Mouse (Mus musculus): Measurements from ENCODE around the gene Fig4. TPM values are rescaled to one million over a fixed set of nuclear protein-coding genes. Genes with fewer than 3 reads are reported as not detected.

The Fig4 gene
- polyA plus RNA-seq, 1 experiment from 2014 or later = 31.2 TPM

DNA sequence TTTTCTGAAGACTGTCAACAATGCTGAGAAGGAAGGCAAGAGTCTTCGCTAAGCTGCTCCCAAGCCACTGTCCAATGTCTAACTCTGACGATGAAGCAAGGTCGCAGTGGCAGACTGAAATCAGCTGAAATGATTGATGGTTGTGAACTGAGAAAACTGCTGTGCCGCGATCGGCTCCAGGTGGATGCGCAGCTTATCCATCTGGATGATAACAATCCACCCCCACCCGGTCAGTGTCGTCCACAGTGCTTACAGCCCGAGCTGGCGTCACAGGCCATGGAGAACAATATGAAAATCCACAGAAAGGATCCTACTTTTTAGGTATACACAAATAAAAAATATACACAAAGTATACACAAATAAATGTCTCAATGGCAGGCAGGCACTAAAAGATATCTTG lies 8.3 kb downstream of the Fig4 start:
- Histone ChIP-seq H3K4me3 (ENCODE audit: low read length) (no peak overlapping the region), H3K27ac (ENCODE audit: low read depth, low read length) (no peak overlapping the region), H3K4me2 (ENCODE audit: low read length) (peak overlapping the region; percentile 27), H3K9ac (ENCODE audit: low read depth, low read length) (no peak overlapping the region), H3K36me3 (ENCODE audit: control insufficient read depth, insufficient read depth, low read length) (no peaks in the 10 kb centered on the region), H3K27me3 (replicated peaks; ENCODE audit: control insufficient read depth, insufficient read depth, low read length) (no peaks in the 10 kb centered on the region), H3K9me3 (ENCODE audit: control insufficient read depth, low read length) (no peaks in the 10 kb centered on the region), H3K4me1 (ENCODE audit: control insufficient read depth, insufficient read depth, low read depth, low read length) (peaks cover 9% of the 10 kb centered on the region; the same call in 1 of the 2 replicates)
- 45% methylated on average over 11 of the region's 11 CpGs for WGBS
- peak; percentile 82 for ATAC-seq

DNA sequence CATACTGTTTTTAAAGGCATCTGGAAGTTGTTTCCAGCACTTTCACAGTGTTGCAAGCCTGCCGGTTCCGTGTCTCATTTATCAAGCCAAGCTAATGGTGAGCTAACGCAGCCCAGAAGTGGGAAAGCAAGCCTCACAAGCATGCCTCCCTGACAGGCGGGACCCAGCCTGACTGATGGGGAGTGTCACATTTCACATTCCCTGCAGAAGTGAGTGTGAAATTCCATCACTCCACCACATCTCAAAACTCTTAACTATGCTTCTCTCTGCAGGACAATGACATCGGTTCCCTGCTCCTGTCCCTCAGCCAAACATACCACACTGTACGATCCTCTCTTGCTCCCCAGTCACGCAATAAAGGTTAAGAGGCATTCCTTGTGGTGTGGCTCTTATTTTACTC lies 10.0 kb downstream of the Fig4 start:
- no peak overlapping the region for H3K4me3 ChIP-seq (ENCODE audit: low read length)
- H3K9me3 ChIP-seq (ENCODE audit: control insufficient read depth, low read length) = no peaks in the 10 kb centered on the region
- H3K4me2 ChIP-seq (ENCODE audit: low read length) = no peak overlapping the region
- H3K27me3 ChIP-seq (replicated peaks; ENCODE audit: control insufficient read depth, insufficient read depth, low read length) = no peaks in the 10 kb centered on the region
- H3K4me1 ChIP-seq (ENCODE audit: control insufficient read depth, insufficient read depth, low read depth, low read length) = peaks cover 12% of the 10 kb centered on the region
- WGBS = 23% methylated on average over 7 of the region's 7 CpGs
- H3K27ac ChIP-seq (ENCODE audit: low read depth, low read length) = no peak overlapping the region
- H3K36me3 ChIP-seq (ENCODE audit: control insufficient read depth, insufficient read depth, low read length) = no peaks in the 10 kb centered on the region
- no peak for ATAC-seq
- no peak overlapping the region for H3K9ac ChIP-seq (ENCODE audit: low read depth, low read length)

DNA sequence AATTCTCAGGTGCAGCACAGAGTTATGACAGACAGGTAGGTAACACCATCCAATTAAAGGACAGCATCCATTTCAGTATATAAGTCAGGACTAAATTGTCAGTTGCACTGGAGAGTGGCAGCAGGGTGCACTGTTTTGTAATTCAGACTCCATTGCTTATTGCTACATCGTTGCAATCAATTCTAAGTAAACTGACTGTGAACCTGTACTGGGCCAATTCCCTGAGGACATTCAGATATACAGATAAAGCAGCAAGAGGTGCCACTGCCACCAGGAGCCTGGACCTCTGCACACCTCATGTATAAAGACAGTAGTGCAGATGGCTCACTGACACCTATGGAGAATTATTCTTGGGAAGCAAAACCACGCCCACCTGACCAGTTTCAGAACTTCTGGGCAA lies 12.0 kb downstream of the Fig4 start:
- H3K4me2 ChIP-seq (ENCODE audit: low read length) = no peak overlapping the region
- H3K9me3 ChIP-seq (ENCODE audit: control insufficient read depth, low read length) = no peaks in the 10 kb centered on the region
- no peak overlapping the region for H3K9ac ChIP-seq (ENCODE audit: low read depth, low read length)
- no peak overlapping the region for H3K27ac ChIP-seq (ENCODE audit: low read depth, low read length)
- 70% methylated on average over 2 of the region's 2 CpGs for WGBS
- H3K36me3 ChIP-seq (ENCODE audit: control insufficient read depth, insufficient read depth, low read length) = no peaks in the 10 kb centered on the region
- peaks cover 12% of the 10 kb centered on the region for H3K4me1 ChIP-seq (ENCODE audit: control insufficient read depth, insufficient read depth, low read depth, low read length)
- H3K27me3 ChIP-seq (replicated peaks; ENCODE audit: control insufficient read depth, insufficient read depth, low read length) = no peaks in the 10 kb centered on the region
- H3K4me3 ChIP-seq (ENCODE audit: low read length) = no peak overlapping the region
- ATAC-seq = no peak

DNA sequence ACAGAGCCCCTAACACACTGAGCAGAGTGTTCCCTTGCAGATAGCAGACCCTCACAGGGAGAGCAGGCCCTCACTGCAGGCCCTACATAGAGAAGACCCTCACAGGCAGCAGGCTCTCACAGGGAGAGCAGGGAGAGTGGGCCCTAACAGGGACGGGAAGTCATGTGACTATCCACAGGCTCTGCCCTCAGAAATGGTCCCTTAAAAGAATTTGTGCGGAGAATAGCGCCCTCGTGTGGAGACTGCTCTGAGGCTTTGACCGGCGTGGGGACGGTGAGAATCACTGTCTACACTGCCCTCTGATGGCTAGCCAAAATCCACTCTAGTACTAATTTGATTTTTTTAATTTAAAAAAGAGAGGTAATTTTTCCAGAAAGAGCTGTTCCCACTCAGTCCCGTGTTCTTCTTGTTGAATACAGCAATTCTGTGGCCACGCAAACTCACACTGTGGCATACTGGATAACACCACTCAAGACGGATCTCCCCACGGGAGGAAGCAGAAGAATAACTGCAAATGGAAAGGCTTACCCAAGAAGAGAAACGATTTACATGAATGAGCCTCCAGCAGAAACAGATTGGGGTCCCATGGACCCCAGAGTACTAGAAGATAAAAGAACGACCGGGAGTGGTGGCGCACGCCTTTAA lies 14.2 kb downstream of the Fig4 start:
- H3K27ac ChIP-seq (ENCODE audit: low read depth, low read length) = 0 out of 2 replicates have a peak overlapping the region, but pooled peaks have one; percentile 29
- H3K4me3 ChIP-seq (ENCODE audit: low read length) = no peak overlapping the region

GRCm38 (mm10) chr10:41288074-41288473 lies 15.0 kb downstream of the Fig4 start:
- no peak overlapping the region for H3K27ac ChIP-seq (ENCODE audit: low read depth, low read length)
- no peak overlapping the region for H3K4me3 ChIP-seq (ENCODE audit: low read length)
- WGBS = 61% methylated on average over 1 of the region's 1 CpGs
- peaks cover 4% of the 10 kb centered on the region for H3K4me1 ChIP-seq (ENCODE audit: control insufficient read depth, insufficient read depth, low read depth, low read length)
- no peaks in the 10 kb centered on the region; the same call in 1 of the 2 replicates for H3K36me3 ChIP-seq (ENCODE audit: control insufficient read depth, insufficient read depth, low read length)
- peak overlapping the region; percentile 51; the same call in 1 of the 2 replicates for H3K9ac ChIP-seq (ENCODE audit: low read depth, low read length)
- no peaks in the 10 kb centered on the region for H3K9me3 ChIP-seq (ENCODE audit: control insufficient read depth, low read length)
- H3K4me2 ChIP-seq (ENCODE audit: low read length) = no peak overlapping the region
- no peaks in the 10 kb centered on the region for H3K27me3 ChIP-seq (replicated peaks; ENCODE audit: control insufficient read depth, insufficient read depth, low read length)
- ATAC-seq = no peak

More for the DNA sequence above, 14.2 kb downstream of the Fig4 start:
- no peaks in the 10 kb centered on the region for H3K27me3 ChIP-seq (replicated peaks; ENCODE audit: control insufficient read depth, insufficient read depth, low read length)
- H3K36me3 ChIP-seq (ENCODE audit: control insufficient read depth, insufficient read depth, low read length) = no peaks in the 10 kb centered on the region; the same call in 1 of the 2 replicates
- peak; percentile 96 for ATAC-seq
- H3K9ac ChIP-seq (ENCODE audit: low read depth, low read length) = peak overlapping the region; percentile 51
- no peaks in the 10 kb centered on the region for H3K9me3 ChIP-seq (ENCODE audit: control insufficient read depth, low read length)
- 36% methylated on average over 16 of the region's 16 CpGs for WGBS
- peak overlapping the region; percentile 43 for H3K4me2 ChIP-seq (ENCODE audit: low read length)
- peaks cover 6% of the 10 kb centered on the region for H3K4me1 ChIP-seq (ENCODE audit: control insufficient read depth, insufficient read depth, low read depth, low read length)

GRCm38 (mm10) chr10:41287618-41288017 lies 15.4 kb downstream of the Fig4 start:
- no peaks in the 10 kb centered on the region; the same call in 1 of the 2 replicates for H3K36me3 ChIP-seq (ENCODE audit: control insufficient read depth, insufficient read depth, low read length)
- no peak overlapping the region for H3K27ac ChIP-seq (ENCODE audit: low read depth, low read length)
- H3K9ac ChIP-seq (ENCODE audit: low read depth, low read length) = no peak overlapping the region
- peaks cover 4% of the 10 kb centered on the region for H3K4me1 ChIP-seq (ENCODE audit: control insufficient read depth, insufficient read depth, low read depth, low read length)
- H3K27me3 ChIP-seq (replicated peaks; ENCODE audit: control insufficient read depth, insufficient read depth, low read length) = no peaks in the 10 kb centered on the region
- H3K4me2 ChIP-seq (ENCODE audit: low read length) = no peak overlapping the region
- no peak overlapping the region for H3K4me3 ChIP-seq (ENCODE audit: low read length)
- H3K9me3 ChIP-seq (ENCODE audit: control insufficient read depth, low read length) = no peaks in the 10 kb centered on the region
- WGBS = 86% methylated on average over 3 of the region's 3 CpGs
- ATAC-seq = no peak

- Histone ChIP-seq H3K4me1 (ENCODE audit: control insufficient read depth, insufficient read depth, low read depth, low read length) (no peaks in the 10 kb centered on the region), H3K9me3 (ENCODE audit: control insufficient read depth, low read length) (no peaks in the 10 kb centered on the region), H3K4me3 (ENCODE audit: low read length) (no peak overlapping the region), H3K27ac (ENCODE audit: low read depth, low read length) (no peak overlapping the region), H3K4me2 (ENCODE audit: low read length) (no peak overlapping the region), H3K36me3 (ENCODE audit: control insufficient read depth, insufficient read depth, low read length) (no peaks in the 10 kb centered on the region; the same call in 1 of the 2 replicates), H3K27me3 (replicated peaks; ENCODE audit: control insufficient read depth, insufficient read depth, low read length) (no peaks in the 10 kb centered on the region), H3K9ac (ENCODE audit: low read depth, low read length) (no peak overlapping the region)
- ATAC-seq = no peak
- 88% methylated on average over 2 of the region's 2 CpGs for WGBS
Measured at GRCm38 (mm10) chr10:41282086-41282485, 21.0 kb downstream of the Fig4 start.

DNA sequence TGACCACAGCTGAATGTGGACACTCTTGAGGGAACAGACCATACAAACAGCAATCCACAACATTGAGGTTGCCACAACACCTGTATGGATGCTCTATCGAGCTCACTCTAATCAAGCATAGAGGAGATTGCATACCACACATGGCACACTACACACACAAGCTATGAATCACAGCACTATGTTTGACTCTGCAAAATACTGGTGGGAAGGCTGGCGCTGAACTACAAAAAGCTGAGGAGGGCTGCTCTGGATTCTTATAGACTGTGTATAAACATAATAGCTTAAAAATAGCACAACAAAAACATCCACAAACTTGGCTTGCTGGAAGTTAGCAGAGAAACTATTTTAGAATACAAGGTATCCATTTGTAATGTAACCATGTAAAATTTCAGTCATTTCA lies 22.3 kb downstream of the Fig4 start:
- Histone ChIP-seq H3K4me2 (ENCODE audit: low read length) (no peak overlapping the region), H3K27ac (ENCODE audit: low read depth, low read length) (no peak overlapping the region), H3K9me3 (ENCODE audit: control insufficient read depth, low read length) (no peaks in the 10 kb centered on the region), H3K27me3 (replicated peaks; ENCODE audit: control insufficient read depth, insufficient read depth, low read length) (no peaks in the 10 kb centered on the region), H3K4me1 (ENCODE audit: control insufficient read depth, insufficient read depth, low read depth, low read length) (no peaks in the 10 kb centered on the region), H3K4me3 (ENCODE audit: low read length) (no peak overlapping the region), H3K9ac (ENCODE audit: low read depth, low read length) (no peak overlapping the region), H3K36me3 (ENCODE audit: control insufficient read depth, insufficient read depth, low read length) (peaks cover 2% of the 10 kb centered on the region; the same call in 1 of the 2 replicates)
- 84% methylated on average over 2 of the region's 2 CpGs for WGBS
- ATAC-seq = no peak

DNA sequence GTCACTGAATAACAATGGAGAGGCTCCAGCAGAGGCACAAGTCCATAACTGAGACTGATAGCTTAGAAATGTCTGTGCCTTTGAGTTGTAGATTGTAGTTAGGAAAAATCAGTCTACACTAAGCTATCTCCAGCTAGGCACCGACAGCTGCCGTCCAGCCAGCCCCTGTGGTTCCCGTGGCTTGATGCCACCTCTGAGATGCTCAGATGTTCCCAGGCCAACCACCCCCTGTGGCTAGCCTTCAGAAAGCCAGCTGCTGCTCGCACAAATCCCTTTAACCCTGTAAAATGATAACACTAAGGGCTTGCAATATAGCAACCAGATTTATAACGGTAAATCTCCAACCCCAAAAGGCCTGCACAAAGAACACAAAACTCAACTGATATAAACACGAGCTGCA lies 22.9 kb downstream of the Fig4 start:
- ATAC-seq = 0 out of 2 replicates have a peak, but pooled peaks have one; percentile 48
- H3K27me3 ChIP-seq (replicated peaks; ENCODE audit: control insufficient read depth, insufficient read depth, low read length) = no peaks in the 10 kb centered on the region
- H3K4me3 ChIP-seq (ENCODE audit: low read length) = no peak overlapping the region

More for the DNA sequence above, 22.9 kb downstream of the Fig4 start:
- Histone ChIP-seq H3K9ac (ENCODE audit: low read depth, low read length) (no peak overlapping the region), H3K9me3 (ENCODE audit: control insufficient read depth, low read length) (no peaks in the 10 kb centered on the region), H3K27ac (ENCODE audit: low read depth, low read length) (no peak overlapping the region), H3K4me1 (ENCODE audit: control insufficient read depth, insufficient read depth, low read depth, low read length) (no peaks in the 10 kb centered on the region), H3K36me3 (ENCODE audit: control insufficient read depth, insufficient read depth, low read length) (peaks cover 2% of the 10 kb centered on the region; the same call in 1 of the 2 replicates), H3K4me2 (ENCODE audit: low read length) (no peak overlapping the region)
- 43% methylated on average over 6 of the region's 6 CpGs for WGBS

Data from hindbrain, embryonic 16.5 days (tissue).